Mouse (Mus musculus): ENCODE results near the gene Mcrip2.
A peak's percentile ranks its signal among the peaks of the same experiment; 100 is the strongest.

The Mcrip2 gene

DNA sequence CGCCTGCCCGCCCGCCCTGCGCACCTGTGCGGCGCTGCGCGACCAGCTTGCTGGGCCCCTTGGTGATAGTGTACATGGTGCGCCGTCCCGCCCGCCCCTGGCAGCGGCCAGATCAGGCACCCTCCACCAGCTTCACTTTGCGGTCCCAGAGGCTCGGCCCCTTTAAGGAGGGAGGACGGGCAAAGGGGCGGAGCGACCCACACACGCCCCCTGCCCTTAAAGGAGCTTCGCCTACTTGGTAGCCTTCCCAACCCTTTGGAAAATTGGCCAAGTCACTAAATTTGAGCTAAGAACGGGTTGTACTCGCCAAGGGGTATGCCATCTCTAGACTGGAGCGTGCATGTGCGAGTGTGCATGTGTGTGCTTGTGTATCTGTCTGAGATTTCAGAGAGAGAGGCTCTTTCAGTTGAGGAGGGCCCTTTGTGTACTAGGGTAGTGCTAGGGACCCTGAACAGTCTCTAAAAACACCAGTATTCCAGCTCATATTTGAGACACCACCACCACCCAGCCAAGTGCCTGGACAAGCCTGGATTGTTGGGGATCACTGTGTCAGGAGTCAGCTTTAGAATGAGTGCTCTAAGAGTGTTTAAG is at the start of gene Mcrip2:
Mcrip2 (minus strand) TSS at position 164 of the 591 bp plus-strand sequence.
- DNase-seq (ENCODE audit: low spot score) = peak; percentile 91

DNA sequence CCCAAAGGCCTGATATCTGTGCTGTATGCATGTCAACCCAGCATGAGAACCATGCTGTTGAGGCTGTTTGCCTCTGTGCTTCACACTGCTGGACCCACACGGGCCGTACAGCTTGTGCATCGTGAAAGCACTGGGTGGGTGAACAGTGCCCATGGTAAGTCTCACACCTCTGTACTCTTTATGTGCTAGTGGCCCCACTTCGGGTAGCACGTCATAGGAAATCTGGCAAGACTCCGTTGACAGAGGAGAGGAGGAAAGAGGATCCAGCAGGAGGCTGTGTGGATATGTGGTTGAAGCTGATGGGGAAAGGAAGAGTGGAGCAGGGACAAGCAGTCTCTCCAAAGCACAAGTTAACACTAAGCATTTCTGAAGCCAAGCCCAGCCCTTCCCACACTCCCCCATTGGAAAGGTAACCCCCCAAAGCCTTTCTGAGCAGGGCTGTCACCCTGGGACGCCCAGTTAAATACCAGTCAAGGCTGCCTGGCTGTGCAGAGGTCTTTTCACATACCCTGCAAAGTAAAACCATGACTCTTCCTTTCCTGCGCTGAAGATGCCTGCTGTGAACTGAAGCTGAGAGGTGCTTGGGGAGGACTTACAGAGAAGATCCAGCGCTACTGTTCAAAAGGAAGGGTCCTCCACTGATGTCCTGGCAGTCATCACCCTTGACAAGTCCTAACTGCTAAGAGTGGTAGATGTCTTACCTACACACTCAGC is 49.6 kb upstream of the Mcrip2 start:
- DNase-seq (ENCODE audit: low spot score) = no peak

DNA sequence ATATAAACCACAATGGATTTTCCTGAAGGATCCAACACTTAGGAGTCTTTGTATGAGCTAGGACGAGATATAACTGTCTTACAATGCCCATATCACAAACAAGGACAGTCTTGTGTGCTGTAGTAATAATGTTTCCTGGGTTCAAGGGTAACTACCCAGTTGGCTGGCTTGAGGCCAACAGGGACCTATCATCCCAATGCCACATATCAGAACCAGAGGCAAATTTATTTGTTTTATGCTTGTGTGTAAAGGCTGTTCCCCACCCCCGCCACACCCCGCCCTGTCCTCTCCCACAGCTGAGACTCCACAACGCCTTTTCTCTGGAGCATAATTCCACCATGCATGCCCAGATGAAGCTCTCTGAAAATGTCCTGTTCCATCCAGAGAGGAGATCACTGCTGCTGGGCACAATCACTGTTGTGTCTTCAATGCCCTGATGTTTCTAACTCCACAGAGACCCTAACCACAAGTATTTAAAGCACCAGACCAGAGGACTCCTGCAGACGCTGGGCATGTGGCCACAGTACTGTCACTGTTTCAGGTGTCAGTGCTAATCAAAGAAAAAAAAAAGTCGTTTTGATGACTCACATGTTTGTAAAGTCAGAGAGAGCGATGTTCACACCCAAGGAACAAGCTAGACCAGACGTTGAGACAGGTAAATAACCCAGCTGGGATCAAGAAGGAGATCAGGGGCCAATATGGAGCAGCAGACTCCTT is 48.5 kb upstream of the Mcrip2 start:
- no peak for DNase-seq (ENCODE audit: low spot score)

DNA sequence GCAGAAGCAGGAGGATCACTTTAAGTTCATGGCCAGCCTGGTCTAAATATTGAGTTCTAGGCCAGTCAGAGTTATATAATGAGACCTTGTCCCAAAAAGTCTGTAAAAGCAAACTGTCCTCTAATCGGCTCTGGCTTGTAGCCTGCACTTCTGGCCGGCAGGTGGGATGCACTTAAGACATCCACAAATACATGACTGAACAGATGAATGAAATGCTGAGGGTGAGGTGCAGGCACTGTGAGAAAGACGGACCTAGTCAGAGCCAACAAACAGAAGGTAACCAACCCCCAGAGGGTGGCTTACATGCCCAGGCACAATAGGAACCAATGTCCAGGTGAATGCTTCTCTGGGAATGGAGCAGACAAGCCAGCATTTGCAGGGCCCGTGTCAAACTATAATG is 45.7 kb upstream of the Mcrip2 start:
- DNase-seq (ENCODE audit: low spot score) = no peak

DNA sequence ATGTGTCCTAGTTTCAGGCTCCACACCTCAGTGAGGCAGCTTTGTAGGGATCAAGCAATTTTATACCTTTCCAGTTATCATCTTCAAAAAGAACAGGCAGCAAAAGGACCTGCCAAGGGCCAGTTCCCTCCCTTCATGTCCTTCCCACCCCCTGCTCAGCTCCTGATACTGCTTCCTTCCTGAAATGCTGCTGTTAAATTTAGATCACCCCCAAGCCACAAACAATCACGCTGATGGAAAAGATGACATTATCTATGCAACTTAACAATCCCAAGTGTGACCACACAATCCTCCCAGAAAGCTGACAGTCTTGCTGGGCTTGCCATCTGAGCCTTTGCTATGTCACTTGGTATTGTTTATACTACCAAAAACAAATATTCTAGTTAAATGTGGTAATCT is 45.3 kb upstream of the Mcrip2 start:
- no peak for DNase-seq (ENCODE audit: low spot score)

DNA sequence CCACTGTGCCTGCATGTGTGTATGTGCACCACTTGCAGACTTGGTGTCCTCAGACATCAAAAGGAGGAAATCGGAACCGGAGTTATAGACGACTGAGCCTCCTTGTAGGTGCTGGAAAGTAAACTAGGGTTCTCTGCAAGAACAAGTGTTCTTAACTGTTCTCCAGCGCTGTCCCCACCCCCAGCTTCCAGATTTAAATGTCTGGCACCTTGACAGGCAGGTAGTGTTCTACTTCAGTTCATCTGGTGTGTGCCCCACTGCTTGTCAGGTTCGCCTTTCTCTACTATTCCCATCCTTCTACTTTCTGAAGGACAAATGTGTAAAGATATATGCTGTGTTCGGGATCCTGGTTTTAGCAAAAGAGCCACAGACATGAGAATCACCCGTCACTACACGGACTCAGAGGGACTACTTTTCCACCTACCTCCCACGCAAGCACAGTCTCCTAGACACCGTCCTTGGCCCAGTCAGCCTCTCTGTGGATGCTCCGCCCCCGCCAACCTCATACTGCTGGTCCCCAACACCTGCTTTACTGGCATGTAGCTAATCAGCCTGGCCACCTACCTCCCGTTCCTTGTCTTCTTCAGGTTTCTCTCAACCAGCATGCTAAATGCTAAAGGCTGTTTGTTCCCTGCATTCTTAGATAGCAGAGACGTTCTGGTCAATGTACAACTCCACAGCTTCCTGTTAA is 44.8 kb upstream of the Mcrip2 start:
- DNase-seq (ENCODE audit: low spot score) = no peak

DNA sequence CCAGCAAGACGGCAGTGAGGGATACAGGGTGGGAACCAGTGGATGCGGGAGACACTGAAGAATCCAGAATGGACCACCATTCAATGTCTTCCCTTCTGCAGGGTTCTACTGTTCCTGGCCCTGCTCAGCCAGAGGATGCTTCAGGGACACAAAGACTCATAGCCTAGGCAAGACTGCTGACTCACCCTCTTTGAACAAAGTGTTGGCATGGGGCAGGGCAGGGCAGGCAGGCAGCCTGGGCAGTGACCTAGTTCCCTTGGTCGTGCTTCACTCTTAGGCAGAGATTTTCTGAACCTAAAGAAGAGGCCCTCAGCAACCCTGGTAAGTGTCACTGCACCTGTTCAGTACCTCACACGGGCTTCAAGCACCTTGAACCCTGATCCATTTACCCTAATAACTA is 43.3 kb upstream of the Mcrip2 start:
- DNase-seq (ENCODE audit: low spot score) = no peak

DNA sequence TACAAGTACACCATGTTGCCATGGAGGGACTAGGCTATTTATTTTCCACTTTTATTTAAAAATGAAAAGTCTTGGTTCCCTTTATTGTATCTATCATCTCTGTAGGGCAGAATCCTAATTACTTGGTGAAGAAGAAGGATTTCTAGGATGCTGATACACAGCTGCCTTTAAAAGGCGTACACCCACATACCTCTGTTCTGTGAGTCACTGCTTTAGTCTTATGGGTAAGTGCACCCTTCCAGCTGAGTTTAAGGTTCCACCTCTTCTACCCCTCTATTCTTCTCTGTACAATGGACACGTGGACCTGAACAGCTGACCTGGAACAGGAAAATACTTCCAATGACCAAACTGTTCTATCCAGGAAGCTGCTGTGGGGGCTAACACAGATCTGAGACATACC is 39.1 kb upstream of the Mcrip2 start:
- DNase-seq (ENCODE audit: low spot score) = no peak

DNA sequence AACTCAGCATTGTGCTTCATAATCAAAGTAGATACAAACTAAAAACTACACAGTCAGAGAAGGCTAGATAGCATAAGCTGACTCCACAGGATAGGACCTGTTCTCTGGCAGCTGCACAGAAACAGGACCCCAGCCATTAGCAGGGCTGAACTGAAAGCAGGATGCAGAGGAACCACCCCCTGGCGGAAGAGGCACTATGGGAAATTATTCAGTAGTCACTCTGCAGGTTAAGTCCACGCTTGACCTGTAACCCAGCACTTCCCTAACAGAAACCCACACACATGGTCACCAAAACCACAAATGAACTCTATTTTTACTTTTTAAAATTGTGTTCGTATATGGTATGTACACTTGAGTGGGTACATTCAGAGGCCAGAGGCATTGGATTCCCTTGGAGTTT is 34.5 kb upstream of the Mcrip2 start:
- DNase-seq (ENCODE audit: low spot score) = no peak

DNA sequence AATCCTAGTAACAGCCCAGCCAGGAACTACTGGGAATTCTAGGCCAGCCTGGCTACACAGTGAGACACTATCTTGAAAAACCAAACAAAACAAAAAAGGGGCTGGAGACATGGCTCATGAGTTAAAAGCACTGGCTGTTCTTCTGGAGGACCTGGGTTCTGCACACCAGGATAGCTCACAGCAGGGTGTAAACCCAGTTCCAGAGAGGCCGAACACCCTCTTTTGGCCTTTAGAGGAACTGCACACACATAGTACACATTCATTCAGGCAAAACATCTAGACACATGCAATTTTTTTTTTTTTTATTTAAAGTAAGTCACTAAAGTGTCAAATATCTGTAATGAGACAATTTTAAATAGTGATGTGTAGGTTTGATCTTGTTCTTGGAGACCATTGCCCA is 31.6 kb upstream of the Mcrip2 start:
- no peak for DNase-seq (ENCODE audit: low spot score)

DNA sequence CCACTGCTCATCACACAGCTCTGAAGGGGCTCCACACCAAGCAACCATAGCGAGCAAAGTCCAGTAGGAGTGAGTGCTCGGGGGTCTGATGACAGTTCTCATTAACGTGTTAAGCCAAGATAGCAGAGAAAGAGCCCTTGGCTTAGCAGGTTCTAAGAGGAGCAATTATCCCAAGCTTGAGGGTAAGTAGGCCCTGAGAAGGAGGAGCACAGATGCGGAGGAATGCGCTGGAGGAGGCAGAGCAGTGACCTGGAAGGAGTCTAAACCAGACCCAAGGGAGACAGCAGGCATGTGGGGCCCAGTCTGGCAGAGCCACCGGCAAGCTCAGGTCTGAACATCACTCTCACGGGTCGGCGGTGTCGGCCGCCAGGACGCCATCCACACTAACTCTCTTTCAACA is 27.3 kb upstream of the Mcrip2 start:
- DNase-seq (ENCODE audit: low spot score) = peak; percentile 22

DNA sequence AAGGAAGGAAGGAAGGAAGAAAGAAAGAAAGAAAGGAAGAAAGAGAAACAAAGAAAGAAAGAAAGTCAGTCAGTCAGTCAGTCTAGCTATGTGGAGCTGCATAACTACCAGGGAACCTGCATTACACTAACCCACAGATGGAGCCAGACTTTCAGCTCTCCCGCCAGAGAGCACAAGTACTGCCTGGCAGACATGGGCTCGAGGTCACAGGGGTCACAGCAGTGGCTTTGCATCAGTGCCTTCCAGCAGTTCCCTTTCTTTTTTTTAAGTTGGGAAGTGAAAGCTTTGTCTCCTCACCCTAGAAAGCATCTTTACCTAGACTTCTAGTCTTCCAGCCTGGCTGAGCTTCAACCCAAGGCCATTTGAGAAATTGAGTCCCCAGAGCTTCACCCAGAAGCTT is 26.9 kb upstream of the Mcrip2 start:
- DNase-seq (ENCODE audit: low spot score) = peak; percentile 78

DNA sequence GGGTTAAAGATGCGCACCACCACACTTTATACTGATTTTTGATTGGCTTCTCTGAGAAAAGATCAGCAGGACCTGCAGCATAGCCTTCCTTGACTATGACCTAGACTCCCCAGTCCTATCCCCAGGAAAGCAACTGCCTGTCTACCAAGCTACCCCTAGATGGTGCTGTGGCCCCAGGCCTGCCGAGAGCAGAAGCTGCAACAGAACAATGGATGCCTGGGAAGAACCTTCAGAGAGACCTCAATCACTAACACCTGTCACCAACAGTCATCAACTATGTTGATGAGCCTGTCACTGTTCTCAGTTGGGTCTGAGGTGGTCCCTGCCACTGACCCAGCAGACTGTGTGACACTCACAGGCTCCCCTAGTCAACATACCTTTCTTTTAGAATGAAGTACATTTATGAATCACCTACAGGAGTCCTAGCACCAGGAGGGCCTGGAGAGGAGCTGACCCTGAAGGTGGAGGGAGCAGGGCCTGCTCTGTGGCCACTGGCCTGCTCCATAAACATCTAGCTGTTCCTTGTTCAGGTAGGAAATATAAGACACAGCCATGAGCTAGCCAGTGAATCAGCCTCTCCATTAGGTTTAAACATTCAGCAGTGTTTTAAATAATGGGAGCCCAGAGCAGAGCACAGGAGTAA is 25.5 kb upstream of the Mcrip2 start:
- peak; percentile 89 for DNase-seq (ENCODE audit: low spot score)

DNA sequence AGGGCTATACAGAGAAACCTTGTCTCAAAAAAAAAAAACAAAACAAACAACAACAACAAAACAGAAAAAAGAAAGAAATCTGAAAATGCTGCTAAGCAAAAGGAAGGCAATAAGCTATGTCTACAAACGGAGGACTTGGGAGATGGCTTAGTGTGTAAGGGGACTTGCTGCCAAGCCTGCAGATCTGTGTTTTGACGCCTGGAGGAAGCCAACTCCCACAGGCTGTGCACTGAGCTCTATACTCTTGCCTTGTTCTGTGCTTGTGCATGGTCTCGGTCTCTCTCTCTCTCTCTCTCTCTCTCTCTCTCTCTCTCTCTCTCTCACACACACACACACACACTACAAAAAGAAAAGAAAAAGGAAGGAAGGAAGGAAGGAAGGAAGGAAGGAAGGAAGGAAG is 20.3 kb upstream of the Mcrip2 start:
- no peak for DNase-seq (ENCODE audit: low spot score)

DNA sequence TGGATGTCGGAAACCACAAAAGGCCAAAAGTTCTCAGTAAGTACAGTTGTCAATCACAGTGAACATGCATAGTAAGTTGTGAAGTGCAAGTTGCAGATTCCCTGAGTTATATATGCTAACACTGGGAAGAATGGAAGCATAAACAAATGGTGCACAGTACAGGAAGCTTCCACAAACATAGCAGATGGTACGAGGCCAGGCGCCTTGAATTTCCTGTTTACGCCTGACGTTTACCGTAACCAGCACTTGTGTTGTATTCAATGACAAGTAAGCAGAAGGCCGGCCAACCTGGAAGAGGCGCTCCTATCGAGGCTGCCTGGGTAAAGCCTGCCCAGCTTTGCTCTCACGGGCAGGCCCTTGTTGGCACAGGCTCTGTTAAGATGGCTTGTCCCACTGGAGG is 18.9 kb upstream of the Mcrip2 start:
- DNase-seq (ENCODE audit: low spot score) = no peak

DNA sequence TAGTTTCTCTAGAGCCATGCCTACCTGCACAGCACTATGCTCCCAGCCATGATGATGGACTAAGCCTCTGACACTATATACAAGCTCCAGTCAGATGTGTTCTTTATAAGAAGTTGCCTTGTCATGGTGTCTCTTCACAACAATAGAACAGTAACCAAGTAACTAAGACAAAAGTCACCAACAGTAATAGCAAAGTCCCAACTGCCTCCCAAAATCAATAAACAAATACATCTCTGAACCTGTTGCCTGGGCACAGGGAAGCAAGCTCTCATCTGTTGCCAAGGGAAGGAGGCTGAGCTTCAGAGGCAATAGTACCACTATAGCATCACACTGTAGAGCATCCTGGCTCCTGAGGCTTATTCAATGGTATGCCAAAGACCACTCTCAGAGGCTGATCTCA is 18.2 kb upstream of the Mcrip2 start:
- DNase-seq (ENCODE audit: low spot score) = no peak

DNA sequence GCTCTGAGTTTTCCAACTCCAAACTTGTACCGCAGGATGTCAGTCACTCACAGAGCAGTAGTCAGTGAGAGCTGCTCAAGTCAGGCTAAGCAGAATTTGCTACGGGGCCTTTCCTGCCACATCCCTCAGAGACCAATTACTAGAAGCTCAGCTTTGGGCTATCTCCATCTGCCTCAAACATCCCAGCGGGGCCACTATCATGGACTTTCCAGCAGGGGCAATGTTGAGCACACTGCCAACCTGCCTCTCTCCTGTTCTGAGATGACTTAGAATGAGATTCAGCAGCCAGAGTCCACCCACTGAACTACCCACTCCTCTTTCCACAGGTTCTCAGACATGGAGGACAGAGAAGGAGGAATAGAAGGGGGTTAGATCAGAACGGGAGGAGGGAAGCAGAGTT is 17.1 kb upstream of the Mcrip2 start:
- peak; percentile 51 for DNase-seq (ENCODE audit: low spot score)

DNA sequence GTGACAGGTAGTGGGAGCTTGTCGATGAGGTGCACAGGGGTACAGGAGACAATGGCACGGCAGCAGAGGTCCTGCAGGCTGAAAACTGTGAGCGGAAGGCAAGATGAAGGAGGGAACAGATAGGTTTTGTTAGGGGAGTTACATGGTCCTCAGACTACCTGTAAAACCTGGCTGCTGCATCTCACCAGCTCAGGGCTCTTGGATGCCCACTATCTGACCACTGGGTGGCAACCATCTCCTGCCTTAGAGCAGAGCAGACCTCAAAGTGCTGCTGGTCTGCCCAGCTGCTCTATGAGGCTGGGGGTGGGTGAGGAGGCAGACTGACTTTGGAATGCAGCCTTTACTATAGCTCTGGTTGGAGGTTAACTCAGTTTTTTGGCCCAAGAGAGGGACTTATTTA is 15.3 kb upstream of the Mcrip2 start:
- DNase-seq (ENCODE audit: low spot score) = no peak

DNA sequence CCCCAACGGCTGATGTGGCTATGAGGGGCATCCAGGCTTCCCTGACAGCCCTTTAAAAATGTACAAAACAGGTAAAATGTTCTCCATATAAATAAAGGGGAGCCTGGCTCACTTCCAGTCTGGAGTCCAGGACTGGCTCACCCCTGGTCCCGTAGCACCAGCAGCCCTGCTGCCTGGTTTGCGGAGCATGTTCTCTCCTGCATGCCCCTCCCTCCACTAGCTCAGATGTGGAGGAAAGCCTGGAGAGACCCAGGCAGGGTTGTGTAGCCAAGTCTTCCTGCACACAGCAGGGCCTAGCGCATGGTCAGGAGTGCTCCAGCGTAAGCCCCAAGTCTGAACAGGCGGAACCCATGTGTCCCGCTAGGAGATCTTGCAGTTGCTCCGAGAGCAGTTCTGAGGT is 14.7 kb upstream of the Mcrip2 start:
- DNase-seq (ENCODE audit: low spot score) = no peak

DNA sequence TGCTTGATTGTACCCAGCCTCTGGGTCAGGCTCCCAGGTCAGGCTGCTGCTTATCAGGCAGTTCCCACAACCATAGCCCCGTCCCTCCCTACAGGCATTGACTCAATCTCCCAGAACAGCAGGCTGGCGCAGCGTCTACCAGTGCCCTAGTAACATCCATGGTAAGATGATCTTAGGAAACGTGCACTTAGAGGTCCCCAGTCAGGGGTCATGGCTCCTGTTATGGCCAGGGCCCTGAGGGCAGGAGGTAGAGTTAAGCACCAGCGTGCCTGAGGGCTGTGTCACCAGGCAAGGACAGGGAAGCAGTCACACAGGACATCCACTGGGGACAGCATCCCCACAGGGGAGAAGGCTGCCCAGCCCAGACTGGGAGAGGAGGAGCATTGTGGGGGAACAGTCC is 13.7 kb upstream of the Mcrip2 start:
- peak; percentile 67 for DNase-seq (ENCODE audit: low spot score)

DNA sequence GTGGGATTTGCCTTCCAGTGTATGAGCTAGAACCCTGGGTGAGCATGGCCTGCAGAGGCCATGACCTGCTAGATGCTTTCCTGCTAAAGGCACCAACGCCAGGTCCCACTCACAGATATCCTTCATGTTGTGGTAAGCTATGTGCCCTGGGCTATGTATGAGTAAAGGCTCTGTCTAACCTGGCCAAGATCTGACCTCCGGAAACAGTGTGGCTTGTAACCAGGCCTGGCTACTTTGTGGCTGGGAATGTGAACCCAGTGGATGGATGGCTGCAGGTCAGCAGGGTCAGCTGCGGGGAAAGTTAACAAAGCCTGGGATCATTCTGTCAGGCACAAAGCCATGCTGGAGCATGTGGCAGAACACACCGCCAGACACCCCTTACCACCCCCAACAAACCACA is 13.1 kb upstream of the Mcrip2 start:
- DNase-seq (ENCODE audit: low spot score) = peak; percentile 88

DNA sequence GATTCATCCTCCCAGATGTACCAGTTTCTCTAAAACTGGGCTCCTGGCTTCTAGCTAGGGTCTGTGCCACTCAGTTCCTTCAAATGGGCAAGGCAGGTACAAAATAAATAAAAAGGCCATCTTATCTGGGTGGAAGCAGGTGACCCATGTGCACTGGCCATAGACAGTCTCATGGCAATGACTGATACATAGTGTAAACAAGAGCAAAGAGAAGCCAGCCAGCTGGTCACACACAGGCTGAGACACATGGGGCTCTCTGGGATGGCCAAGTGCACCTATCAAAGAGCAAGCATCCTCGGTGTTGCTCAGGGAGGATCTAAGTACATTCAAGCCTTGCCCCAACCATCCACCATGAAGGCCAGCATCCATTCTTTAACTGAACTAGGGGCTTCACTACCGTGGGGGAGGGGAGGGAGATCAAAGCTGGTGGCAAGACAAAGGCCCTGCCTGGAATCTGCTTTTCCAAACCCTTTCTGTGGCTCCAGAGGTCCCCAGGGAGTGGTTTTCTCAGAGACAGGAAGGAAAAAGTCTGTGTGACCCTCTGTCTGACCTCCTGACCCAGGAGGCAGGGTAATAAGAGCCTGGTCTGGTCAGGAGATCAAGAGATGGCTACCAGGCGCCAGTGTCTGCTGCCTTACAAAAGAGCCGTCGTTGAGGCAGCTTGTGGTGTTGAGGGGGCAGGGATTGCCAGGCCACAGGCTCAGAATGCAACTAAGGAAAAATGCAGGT is 12.5 kb upstream of the Mcrip2 start:
- DNase-seq (ENCODE audit: low spot score) = peak; percentile 95
